Mouse (Mus musculus) midbrain, embryonic 13.5 days (tissue): Measurements from ENCODE around the gene Zdhhc12. TPM values are rescaled to one million over a fixed set of nuclear protein-coding genes. Genes with fewer than 3 reads are reported as not detected.

Experiments used
- ATAC-seq: fragments of 200-750 bp; cut with Nextera tagmentation; 2 replicates; pipeline ENCODE4 v1.8.0; 2017; ENCODE audit warnings: mild to moderate bottlenecking, moderate TSS enrichment, moderate library complexity
- H3K27ac ChIP-seq: fragments of 300-500 bp; sonication (generic); 2 replicates; pipeline ENCODE4 v1.5.1; 2015; ENCODE audit warnings: inconsistent platforms, mild to moderate bottlenecking, moderate library complexity
- H3K27me3 ChIP-seq: fragments of 300-500 bp; sonication (generic); 2 replicates; pipeline ENCODE4 v1.6.1; 2015; ENCODE audit warnings: mild to moderate bottlenecking, inconsistent platforms
- H3K36me3 ChIP-seq: fragments of 300-500 bp; sonication (generic); 2 replicates; pipeline ENCODE4 v1.6.1; 2015; ENCODE audit warnings: mild to moderate bottlenecking, inconsistent platforms
- H3K4me1 ChIP-seq: fragments of 300-500 bp; sonication (generic); replicated peaks from 2 replicates; pipeline ENCODE4 v1.6.1; 2015; ENCODE audit warnings: inconsistent platforms
- H3K4me2 ChIP-seq: fragments of 300-500 bp; sonication (generic); replicated peaks from 2 replicates; pipeline ENCODE4 v1.6.1; 2015; ENCODE audit warnings: moderate library complexity, mild to moderate bottlenecking, inconsistent platforms
- H3K4me3 ChIP-seq: fragments of 300-500 bp; sonication (generic); replicated peaks from 2 replicates; pipeline ENCODE4 v1.5.1; 2015; ENCODE audit warnings: mild to moderate bottlenecking, inconsistent platforms
- H3K9ac ChIP-seq: fragments of 300-500 bp; sonication (generic); replicated peaks from 2 replicates; pipeline ENCODE4 v1.6.1; 2015; ENCODE audit warnings: mild to moderate bottlenecking, inconsistent platforms
- H3K9me3 ChIP-seq: fragments of 300-500 bp; sonication (generic); 2 replicates; pipeline ENCODE4 v1.6.1; 2016; ENCODE audit warnings: mild to moderate bottlenecking, inconsistent platforms
- WGBS: fragments of 180-500 bp; shearing (Covaris S2); methylation state at CpG from one replicate; pipeline ENCODE4 v1.1.7; 2015; 5-methylcytosine and 5-hydroxymethylcytosine counted together
- polyA plus RNA-seq: library from polyadenylated mRNA; unstranded; fragments of >200 nt; fragmentation: Nextera tagmentation; extraction: Ambion mirVana; gene quantifications from 2 replicates; pipeline ENCODE4 v1.2.1, GENCODE M21; 2015

The Zdhhc12 gene
- polyA plus RNA-seq, 1 experiment from 2014 or later = 18.9 TPM

- Histone ChIP-seq H3K4me3 (no peak overlapping the region), H3K36me3 (peaks cover 19% of the 10 kb centered on the region), H3K4me2 (no peak overlapping the region), H3K9ac (no peak overlapping the region), H3K9me3 (no peaks in the 10 kb centered on the region), H3K4me1 (peaks cover 17% of the 10 kb centered on the region), H3K27me3 (no peaks in the 10 kb centered on the region), H3K27ac (no peak overlapping the region)
- WGBS = 94% methylated on average over 9 of the region's 9 CpGs
- no peak for ATAC-seq
These were observed 17.0 kb downstream of the Zdhhc12 start for GRCm38 (mm10) chr2:30076439-30076838.

DNA sequence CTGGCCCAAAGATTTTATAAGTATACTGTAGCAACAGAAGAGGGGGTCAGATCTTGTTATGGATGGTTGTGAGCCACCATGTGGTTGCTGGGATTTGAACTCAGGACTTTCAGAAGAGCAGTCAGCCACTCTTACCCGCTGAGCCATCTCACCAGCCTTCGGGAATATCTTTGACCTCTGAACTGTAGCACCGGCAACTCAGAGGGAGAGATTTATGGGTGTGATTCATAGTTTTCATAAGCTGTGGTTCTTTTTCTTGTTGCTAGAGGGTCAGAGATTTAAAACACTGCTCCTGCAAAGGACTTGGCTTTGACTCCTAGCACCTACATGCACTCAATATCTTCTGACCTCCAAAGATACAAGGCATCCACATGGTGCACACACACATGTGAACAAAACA is 17.8 kb downstream of the Zdhhc12 start:
- Histone ChIP-seq H3K9ac (no peak overlapping the region), H3K27me3 (no peaks in the 10 kb centered on the region), H3K4me1 (peaks cover 17% of the 10 kb centered on the region), H3K4me3 (no peak overlapping the region), H3K9me3 (no peaks in the 10 kb centered on the region), H3K36me3 (peaks cover 20% of the 10 kb centered on the region), H3K4me2 (no peak overlapping the region), H3K27ac (no peak overlapping the region)
- no peak for ATAC-seq
- WGBS = 84% methylated on average over 3 of the region's 3 CpGs

- no peak overlapping the region for H3K4me3 ChIP-seq
- H3K4me1 ChIP-seq = peaks cover 22% of the 10 kb centered on the region
- no peak overlapping the region for H3K27ac ChIP-seq
- no peaks in the 10 kb centered on the region for H3K27me3 ChIP-seq
- no peak for ATAC-seq
- H3K4me2 ChIP-seq = no peak overlapping the region
- H3K9me3 ChIP-seq = no peaks in the 10 kb centered on the region
- no peak overlapping the region for H3K9ac ChIP-seq
- WGBS = 76% methylated on average over 3 of the region's 3 CpGs
- H3K36me3 ChIP-seq = peaks cover 42% of the 10 kb centered on the region
These were observed 20.2 kb downstream of the Zdhhc12 start for GRCm38 (mm10) chr2:30073285-30073684.

- Histone ChIP-seq H3K27me3 (no peaks in the 10 kb centered on the region), H3K9me3 (no peaks in the 10 kb centered on the region), H3K27ac (no peak overlapping the region), H3K36me3 (peaks cover 42% of the 10 kb centered on the region), H3K4me2 (no peak overlapping the region), H3K4me3 (no peak overlapping the region), H3K4me1 (peaks cover 22% of the 10 kb centered on the region), H3K9ac (no peak overlapping the region)
- 78% methylated on average over 7 of the region's 7 CpGs for WGBS
- no peak for ATAC-seq
These were observed 20.6 kb downstream of the Zdhhc12 start for GRCm38 (mm10) chr2:30072875-30073274.

DNA sequence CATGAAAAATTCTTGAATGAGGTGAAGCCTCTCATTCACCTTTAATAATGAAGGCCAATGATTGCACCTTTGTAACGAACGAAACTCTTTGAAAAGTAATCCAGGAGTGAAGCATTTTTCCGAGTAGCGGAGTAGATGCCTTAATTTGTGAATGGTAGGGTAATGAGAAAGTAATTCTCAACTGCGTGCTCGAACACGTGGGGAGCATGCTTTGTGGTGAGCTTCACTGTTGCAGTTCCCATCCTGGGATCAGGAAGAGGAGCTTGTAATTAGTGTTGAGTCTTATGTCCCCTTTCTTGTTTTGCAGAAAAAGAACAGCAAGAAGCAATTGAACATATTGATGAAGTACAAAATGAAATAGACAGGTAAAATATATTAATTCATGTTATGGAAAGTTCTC is 25.5 kb downstream of the Zdhhc12 start:
- Histone ChIP-seq H3K27me3 (no peaks in the 10 kb centered on the region), H3K4me3 (peak overlapping the region; percentile 99), H3K4me2 (peak overlapping the region; percentile 59), H3K36me3 (peaks cover 33% of the 10 kb centered on the region), H3K27ac (no peak overlapping the region), H3K9ac (peak overlapping the region; percentile 99), H3K9me3 (no peaks in the 10 kb centered on the region), H3K4me1 (peaks cover 35% of the 10 kb centered on the region)
- 29% methylated on average over 7 of the region's 7 CpGs for WGBS
- ATAC-seq = no peak

GRCm38 (mm10) chr2:30067031-30067888 is 26.2 kb downstream of the Zdhhc12 start:
- peak; percentile 53 for ATAC-seq
- H3K27me3 ChIP-seq = no peaks in the 10 kb centered on the region
- peak overlapping the region; percentile 99 for H3K4me3 ChIP-seq
- H3K36me3 ChIP-seq = peaks cover 26% of the 10 kb centered on the region
- peak overlapping the region; percentile 59 for H3K4me2 ChIP-seq
- under 1% methylated on average over 44 of the region's 69 CpGs for WGBS
- peaks cover 41% of the 10 kb centered on the region for H3K4me1 ChIP-seq
- peak overlapping the region; percentile 100 for H3K27ac ChIP-seq
- peak overlapping the region; percentile 99 for H3K9ac ChIP-seq
- no peaks in the 10 kb centered on the region for H3K9me3 ChIP-seq

- peak overlapping the region; percentile 99 for H3K4me3 ChIP-seq
- peak; percentile 95 for ATAC-seq
- H3K9ac ChIP-seq = peak overlapping the region; percentile 99
- H3K27ac ChIP-seq = peak overlapping the region; percentile 100
- peaks cover 23% of the 10 kb centered on the region for H3K36me3 ChIP-seq
- under 1% methylated on average over 38 of the region's 101 CpGs for whole genome bisulfite sequencing
- no peaks in the 10 kb centered on the region for H3K27me3 ChIP-seq
- H3K4me2 ChIP-seq = peak overlapping the region; percentile 59
- H3K4me1 ChIP-seq = peaks cover 51% of the 10 kb centered on the region
- H3K9me3 ChIP-seq = no peaks in the 10 kb centered on the region
These were observed 27.2 kb downstream of the Zdhhc12 start for GRCm38 (mm10) chr2:30066046-30066901.

- ATAC-seq = no peak
- Histone ChIP-seq H3K4me2 (peak overlapping the region; percentile 72), H3K4me1 (peaks cover 51% of the 10 kb centered on the region), H3K27me3 (no peaks in the 10 kb centered on the region), H3K27ac (no peak overlapping the region), H3K4me3 (peak overlapping the region; percentile 48; the same call in 1 of the 2 replicates), H3K36me3 (peaks cover 8% of the 10 kb centered on the region), H3K9ac (no peak overlapping the region), H3K9me3 (no peaks in the 10 kb centered on the region)
- 41% methylated on average over 3 of the region's 3 CpGs for WGBS
These were observed 29.1 kb downstream of the Zdhhc12 start for GRCm38 (mm10) chr2:30064298-30064697.

GRCm38 (mm10) chr2:30063791-30064190 is 29.7 kb downstream of the Zdhhc12 start:
- Histone ChIP-seq H3K27me3 (no peaks in the 10 kb centered on the region), H3K36me3 (peaks cover 3% of the 10 kb centered on the region), H3K9me3 (no peaks in the 10 kb centered on the region), H3K9ac (no peak overlapping the region), H3K4me3 (peak overlapping the region; percentile 48), H3K27ac (no peak overlapping the region), H3K4me1 (peaks cover 48% of the 10 kb centered on the region), H3K4me2 (peak overlapping the region; percentile 72)
- no peak for ATAC-seq
- 7% methylated on average over 3 of the region's 3 CpGs for WGBS

DNA sequence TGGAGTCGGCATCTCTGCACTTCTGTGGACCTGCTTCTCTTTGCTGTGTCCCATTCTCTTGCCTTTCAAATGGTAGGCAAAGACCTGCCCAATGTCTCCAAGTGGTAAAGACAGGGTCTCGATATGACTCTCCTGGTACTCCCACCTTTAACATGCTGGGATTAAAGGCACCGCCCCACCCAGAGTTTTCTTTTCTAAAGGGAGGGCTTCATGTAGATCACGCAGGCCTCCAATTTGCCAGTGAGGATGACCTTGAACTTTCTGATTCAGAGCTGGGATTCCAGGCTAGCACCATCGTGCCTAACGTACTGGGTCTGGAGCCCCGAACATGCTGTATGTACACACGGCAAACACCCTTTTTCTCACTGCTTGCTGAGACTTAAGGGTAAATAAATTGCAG is 30.2 kb downstream of the Zdhhc12 start:
- no peaks in the 10 kb centered on the region for H3K9me3 ChIP-seq
- H3K27me3 ChIP-seq = no peaks in the 10 kb centered on the region
- no peak for ATAC-seq
- H3K4me3 ChIP-seq = peak overlapping the region; percentile 48
- peak overlapping the region; percentile 72 for H3K4me2 ChIP-seq
- H3K27ac ChIP-seq = peak overlapping the region; percentile 78
- no peaks in the 10 kb centered on the region for H3K36me3 ChIP-seq
- H3K9ac ChIP-seq = peak overlapping the region; percentile 69
- H3K4me1 ChIP-seq = peaks cover 43% of the 10 kb centered on the region
- 4% methylated on average over 8 of the region's 8 CpGs for WGBS

GRCm38 (mm10) chr2:30062249-30063093 is 31.0 kb downstream of the Zdhhc12 start:
- H3K27ac ChIP-seq = peak overlapping the region; percentile 78
- WGBS = under 1% methylated on average over 40 of the region's 40 CpGs
- H3K27me3 ChIP-seq = no peaks in the 10 kb centered on the region
- H3K4me3 ChIP-seq = peak overlapping the region; percentile 48
- H3K4me2 ChIP-seq = peak overlapping the region; percentile 72
- peaks cover 37% of the 10 kb centered on the region for H3K4me1 ChIP-seq
- H3K36me3 ChIP-seq = no peaks in the 10 kb centered on the region
- H3K9ac ChIP-seq = peak overlapping the region; percentile 69
- peak; percentile 29 for ATAC-seq
- H3K9me3 ChIP-seq = no peaks in the 10 kb centered on the region
